Mouse (Mus musculus) stomach, embryonic 15.5 days (tissue): ENCODE measurements around the gene Cyp2c66. TPM values are rescaled to one million over a fixed set of nuclear protein-coding genes. Genes with fewer than 3 reads are reported as not detected.
"Not testable (repeated sequence)": the region's sequence is repeated elsewhere in the genome, so short reads cannot be mapped to it uniquely, and the experiment has no call there.

Experiments used
- ATAC-seq: fragments of 200-750 bp; cut with Nextera tagmentation; 2 replicates; pipeline ENCODE4 v1.8.0; 2017; ENCODE audit warnings: low read depth, moderate number of reproducible peaks, moderate TSS enrichment; ENCODE audit not compliant: insufficient read depth, low FRiP score
- H3K27ac ChIP-seq: fragments of 300-500 bp; sonication (generic); 2 replicates; pipeline ENCODE4 v1.5.1; 2015; ENCODE audit warnings: mild to moderate bottlenecking, inconsistent platforms
- H3K27me3 ChIP-seq: fragments of 300-500 bp; sonication (generic); replicated peaks from 2 replicates; pipeline ENCODE4 v1.6.1; 2015; ENCODE audit warnings: inconsistent platforms
- H3K36me3 ChIP-seq: fragments of 300-500 bp; sonication (generic); 2 replicates; pipeline ENCODE4 v1.6.1; 2015; ENCODE audit warnings: inconsistent platforms
- H3K4me1 ChIP-seq: fragments of 300-500 bp; sonication (generic); 2 replicates; pipeline ENCODE4 v1.6.1; 2015; ENCODE audit warnings: inconsistent platforms
- H3K4me2 ChIP-seq: fragments of 300-500 bp; sonication (generic); 2 replicates; pipeline ENCODE4 v1.6.1; 2015; ENCODE audit warnings: mild to moderate bottlenecking, inconsistent platforms
- H3K4me3 ChIP-seq: fragments of 300-500 bp; sonication (generic); replicated peaks from 2 replicates; pipeline ENCODE4 v1.5.1; 2015; ENCODE audit warnings: inconsistent platforms
- H3K9ac ChIP-seq: fragments of 300-500 bp; sonication (generic); 2 replicates; pipeline ENCODE4 v1.6.1; 2015; ENCODE audit warnings: inconsistent platforms
- H3K9me3 ChIP-seq: fragments of 300-500 bp; sonication (generic); 2 replicates; pipeline ENCODE4 v1.6.1; 2016; ENCODE audit warnings: inconsistent platforms
- WGBS: fragments of 180-500 bp; shearing (Covaris S2); methylation state at CpG from one replicate; pipeline ENCODE4 v1.1.7; 2015; 5-methylcytosine and 5-hydroxymethylcytosine counted together
- polyA plus RNA-seq: library from polyadenylated mRNA; unstranded; fragments of >200 nt; fragmentation: Nextera tagmentation; extraction: Ambion mirVana; gene quantifications from 2 replicates; pipeline ENCODE4 v1.2.1, GENCODE M21; 2015

Cyp2c66 gene
- polyA plus RNA-seq: 0.28 and 0.55 TPM in 2 replicates

- H3K27ac ChIP-seq: no peak within 1 kb of the TSS
- no peaks in the 10 kb centered on the region for H3K36me3 ChIP-seq
- no peaks in the 10 kb centered on the region for H3K4me1 ChIP-seq
- no peak within 1 kb of the TSS for H3K4me3 ChIP-seq
- 80% methylated on average over 1 of the region's 1 CpGs for WGBS
- H3K4me2 ChIP-seq: no peak within 1 kb of the TSS
- no peak for ATAC-seq
- H3K27me3 ChIP-seq: no peaks in the 10 kb centered on the region
- H3K9me3 ChIP-seq: no peaks in the 10 kb centered on the region
- H3K9ac ChIP-seq: no peak within 1 kb of the TSS
Measured at GRCm38 (mm10) chr19:39113644-39114043, at the start of gene Cyp2c66. Gene Cyp2c66, plus strand, starts transcription at chr19:39113898.

GRCm38 (mm10) chr19:39098779-39099178 lies 14.9 kb upstream of the Cyp2c66 start:
- H3K4me2 ChIP-seq, H3K27ac ChIP-seq, H3K4me3 ChIP-seq, ATAC-seq, H3K27me3 ChIP-seq, H3K9ac ChIP-seq, H3K9me3 ChIP-seq, H3K36me3 ChIP-seq, H3K4me1 ChIP-seq: not testable (repeated sequence)
- WGBS: 69% methylated on average over 2 of the region's 2 CpGs

- H3K27ac ChIP-seq, H3K4me2 ChIP-seq, H3K36me3 ChIP-seq, H3K27me3 ChIP-seq, H3K9ac ChIP-seq, H3K9me3 ChIP-seq, ATAC-seq, H3K4me3 ChIP-seq, H3K4me1 ChIP-seq: not testable (repeated sequence)
- 79% methylated on average over 19 of the region's 19 CpGs for WGBS
Measured at GRCm38 (mm10) chr19:39156836-39157235, 43.1 kb downstream of the Cyp2c66 start.

Other genes starting within 250 kb of the Cyp2c66 start
- gene Hells, start 183.0 kb upstream of the Cyp2c66 start, polyA plus RNA-seq: 42.8 and 45.9 TPM in 2 replicates
- gene Cyp2c55, start 106.9 kb upstream of the Cyp2c66 start, polyA plus RNA-seq: 0.60 and 0.68 TPM in 2 replicates
- gene Cyp2c65, start 52.9 kb upstream of the Cyp2c66 start, polyA plus RNA-seq: 5.7 and 7.6 TPM in 2 replicates
- gene Cyp2c29, start 155.5 kb downstream of the Cyp2c66 start, polyA plus RNA-seq: not detected in 2 replicates